Mouse (Mus musculus): Measurements from ENCODE around the gene Fam171b. TPM values are rescaled to one million over a fixed set of nuclear protein-coding genes. Genes with fewer than 3 reads are reported as not detected.

The Fam171b gene
- total RNA-seq, 2 experiments from 2014 or later, result 1.9 TPM

GRCm38 (mm10) chr2:83856236-83856635, 43.8 kb downstream of the Fam171b start:
- intact Hi-C loops (cut with DNase I), result no loop called here
- no peak for DNase-seq

GRCm38 (mm10) chr2:83883850-83884420, 71.5 kb downstream of the Fam171b start:
- no peak for DNase-seq
- intact Hi-C loops (cut with DNase I), result no loop called here

DNA sequence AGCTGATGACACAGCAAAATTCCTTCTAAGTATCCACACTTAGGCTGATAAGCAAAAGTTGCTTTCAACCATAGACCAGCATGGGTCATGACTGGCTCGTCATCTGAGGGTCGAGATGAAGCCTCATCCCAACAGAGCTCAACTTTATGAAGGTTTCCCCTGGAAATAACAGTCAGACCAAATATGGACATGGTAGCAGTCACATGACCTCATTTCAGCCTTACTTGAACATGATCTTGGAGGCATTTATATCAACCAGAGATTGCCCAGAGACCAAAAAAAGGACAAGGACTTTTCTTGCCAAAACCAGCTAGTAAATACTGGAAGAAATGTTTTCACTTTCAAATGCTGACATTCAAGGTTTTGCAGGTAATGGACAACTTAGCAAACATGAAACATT, 81.3 kb downstream of the Fam171b start:
- no peak for DNase-seq
- intact Hi-C loops (cut with DNase I), result no loop called here

DNA sequence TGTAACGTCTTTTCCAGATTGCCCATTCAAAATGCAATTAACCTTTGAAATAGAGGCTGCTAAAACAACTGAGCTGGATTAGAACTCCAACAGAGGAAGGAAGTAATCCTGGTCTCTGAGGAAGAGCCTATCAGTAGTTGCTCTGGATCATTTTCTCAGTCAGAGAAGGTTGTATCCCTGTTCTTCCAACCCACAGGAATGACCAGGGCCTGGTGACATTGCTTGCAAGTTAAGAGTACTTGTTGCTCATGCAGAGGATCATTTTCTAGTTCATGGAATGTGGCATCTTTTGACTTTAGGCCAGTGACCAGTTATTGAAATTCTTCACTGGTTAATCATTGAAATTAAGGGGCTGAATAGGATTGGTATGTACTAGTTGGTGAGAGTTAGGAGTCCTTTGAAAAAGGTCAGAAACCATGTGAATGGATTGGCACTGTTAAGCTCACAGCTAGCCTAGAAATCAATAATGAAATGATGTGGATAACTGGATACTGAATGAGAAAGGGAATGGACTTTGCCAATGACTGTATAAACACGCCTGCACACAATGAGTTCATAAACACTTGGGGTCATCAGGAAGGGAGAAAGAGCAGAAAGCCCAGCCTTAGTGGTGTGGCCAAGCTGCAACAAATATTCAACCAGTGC, 89.6 kb downstream of the Fam171b start:
- intact Hi-C loops (cut with DNase I), result no loop called here
- no peak for DNase-seq

DNA sequence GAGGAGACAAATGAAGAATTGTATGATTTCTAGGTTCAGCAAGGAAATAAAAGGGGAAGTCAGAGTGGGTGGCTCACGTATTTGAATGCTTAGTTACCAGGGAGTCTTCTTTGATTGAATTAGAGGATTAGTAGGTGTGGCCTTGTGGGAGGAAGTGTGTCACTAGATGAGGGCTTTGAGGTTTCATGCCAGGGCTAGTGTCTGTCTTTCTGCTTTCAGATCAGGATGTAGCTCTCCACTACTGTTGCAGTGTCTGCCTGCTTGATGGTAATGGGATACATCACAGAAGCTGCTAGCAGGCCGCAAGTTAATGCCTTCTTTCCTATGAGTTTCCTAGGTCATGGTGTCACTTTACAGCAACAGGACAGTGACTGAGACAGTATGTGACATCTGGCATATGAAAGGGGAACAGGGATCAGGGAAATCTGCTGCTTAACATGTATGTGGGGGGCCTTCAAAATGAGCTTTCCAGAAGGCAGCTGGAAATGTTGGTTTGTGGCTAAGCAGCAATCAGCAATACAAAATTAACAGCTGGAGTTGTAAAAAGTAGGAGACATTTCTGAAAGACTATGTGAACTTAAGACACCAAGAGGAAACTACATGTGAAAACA, 117.1 kb downstream of the Fam171b start:
- intact Hi-C loops (cut with DNase I), result no loop called here
- DNase-seq, result no peak

Other genes starting within 250 kb of the Fam171b start
- 10 to 100 TPM; 50.4 to 56.6 TPM for gene Zc3h15, start 168.2 kb upstream of the Fam171b start, total RNA-seq (2021)
- gene Itgav, start 88.2 kb upstream of the Fam171b start, total RNA-seq (2021), result 10 to 100 TPM; 53.7 to 56.0 TPM
- gene Zswim2, start 128.6 kb downstream of the Fam171b start, total RNA-seq (2021), result not detected
- 1 to 10 TPM; 1.0 to 1.1 TPM for gene Gm13698, start 143.1 kb downstream of the Fam171b start, total RNA-seq (2021)
- gene Gm13693, start 148.9 kb downstream of the Fam171b start, total RNA-seq (2021), result 1 to 10 TPM; 1.0 to 1.1 TPM
- 1 to 10 TPM in 1 of 2 experiments, not detected in 1; 1.1 TPM for gene Gm13695, start 154.7 kb downstream of the Fam171b start, total RNA-seq (2021)
- 1 to 10 TPM; 1.0 to 1.1 TPM for gene Gm13696, start 160.5 kb downstream of the Fam171b start, total RNA-seq (2021)
- 1 to 10 TPM; 1.0 to 1.1 TPM for gene Gm13694, start 166.3 kb downstream of the Fam171b start, total RNA-seq (2021)
- 1 to 10 TPM; 1.0 to 1.1 TPM for gene Gm13697, start 172.1 kb downstream of the Fam171b start, total RNA-seq (2021)
- gene Gm13691, start 177.9 kb downstream of the Fam171b start, total RNA-seq (2021), result 1 to 10 TPM; 1.0 to 1.1 TPM